In genomic region chr8:3631478-3631875, GRCm38 (mm10) we compare ENCODE assay signal across 8 mouse cellular contexts. TPM values are rescaled to one million over a fixed set of nuclear protein-coding genes. Genes with fewer than 3 reads are reported as not detected.
DNase-seq lines count a peak whose midpoint lies in the region; ATAC-seq and TF ChIP-seq lines count a peak whose summit lies in the region.

No protein-coding gene starts in this region.

- ATAC-seq in megakaryocyte, adult 5-6 weeks (ENCODE audit: poor library complexity, severe bottlenecking) = peak; percentile 55

- TF ChIP-seq POLR2A in embryonic fibroblast, embryonic 13.5 days (IDR thresholded peaks at IDR 0.05; ENCODE audit: low read depth, low read length) = no peak

- peak; percentile 14 for DNase-seq in spleen, adult 12 weeks (ENCODE audit: low spot score)
- DNase-seq in spleen, postnatal 14 days (ENCODE audit: low spot score in 2 of 2) = no peak
- DNase-seq in kidney, postnatal 14 days = peak; percentile 36
- DNase-seq in thymus, postnatal 14 days = peak; percentile 37
- DNase-seq in gastrocnemius, adult 18-20 months (ENCODE audit: low spot score) = no peak
- no peak for DNase-seq in right cerebral cortex, adult 18-20 months

- no peak overlapping the region for H3K27ac ChIP-seq in embryonic fibroblast, embryonic 13.5 days (ENCODE audit: insufficient read depth, low read length)

- no peak for TF ChIP-seq CTCF in embryonic fibroblast, embryonic 13.5 days (IDR thresholded peaks at IDR 0.05; ENCODE audit: borderline replicate concordance, insufficient read depth, low read length)

- peak overlapping the region; percentile 58 for H3K4me3 ChIP-seq in embryonic fibroblast, embryonic 13.5 days (ENCODE audit: insufficient read depth, low read length)

- H3K4me1 ChIP-seq in embryonic fibroblast, embryonic 13.5 days (ENCODE audit: control insufficient read depth, insufficient read depth, low read length) = no peaks in the 10 kb centered on the region

RNA-seq across cellular contexts. Expression of gene Stxbp2, which starts 0.7 kb away (rescaled TPM):
- polyA plus RNA-seq in embryonic fibroblast, embryonic 13.5 days (2011; ENCODE audit: insufficient read length, low read depth, missing spikeins) = 29.7 and 34.7 TPM in 2 replicates
- total RNA-seq in megakaryocyte, adult 5-6 weeks (2015) = 160 and 188 TPM in 2 replicates
- total RNA-seq in megakaryocyte, adult 5-6 weeks (2017) = 148 and 205 TPM in 2 replicates
- total RNA-seq in gastrocnemius, adult 18-20 months (2021) = 1 to 10 TPM; 3.6 to 4.8 TPM

RNA-seq across cellular contexts. Expression of gene Pcp2, which starts 6.1 kb away (rescaled TPM):
- not detected in 2 replicates for polyA plus RNA-seq in embryonic fibroblast, embryonic 13.5 days (2011; ENCODE audit: insufficient read length, low read depth, missing spikeins)
- total RNA-seq in megakaryocyte, adult 5-6 weeks (2015) = not detected in 2 replicates
- total RNA-seq in megakaryocyte, adult 5-6 weeks (2017) = not detected in 2 replicates
- total RNA-seq in gastrocnemius, adult 18-20 months (2021) = not detected

RNA-seq across cellular contexts. Expression of gene Pet100, which starts 10.1 kb away (rescaled TPM):
- 73.1 and 80.7 TPM in 2 replicates for polyA plus RNA-seq in embryonic fibroblast, embryonic 13.5 days (2011; ENCODE audit: insufficient read length, low read depth, missing spikeins)
- 145 and 169 TPM in 2 replicates for total RNA-seq in megakaryocyte, adult 5-6 weeks (2015)
- total RNA-seq in megakaryocyte, adult 5-6 weeks (2017) = 244 and 284 TPM in 2 replicates
- total RNA-seq in gastrocnemius, adult 18-20 months (2021) = 10 to 100 TPM; 84.7 to 91.0 TPM

RNA-seq across cellular contexts. Expression of gene Xab2, which starts 10.4 kb away (rescaled TPM):
- polyA plus RNA-seq in embryonic fibroblast, embryonic 13.5 days (2011; ENCODE audit: insufficient read length, low read depth, missing spikeins) = 21.7 and 25.0 TPM in 2 replicates
- total RNA-seq in megakaryocyte, adult 5-6 weeks (2015) = 13.2 and 17.4 TPM in 2 replicates
- total RNA-seq in megakaryocyte, adult 5-6 weeks (2017) = 43.0 and 44.1 TPM in 2 replicates
- 10 to 100 TPM; 10.7 to 11.2 TPM for total RNA-seq in gastrocnemius, adult 18-20 months (2021)

RNA-seq across cellular contexts. Expression of gene Retn, which starts 24.1 kb away (rescaled TPM):
- not detected in 2 replicates for polyA plus RNA-seq in embryonic fibroblast, embryonic 13.5 days (2011; ENCODE audit: insufficient read length, low read depth, missing spikeins)
- total RNA-seq in megakaryocyte, adult 5-6 weeks (2015) = 0.22 TPM in 1 of 2 replicates, not detected in the other
- total RNA-seq in megakaryocyte, adult 5-6 weeks (2017) = 0.45 and 0.59 TPM in 2 replicates
- 1 to 10 TPM; 2.0 to 8.4 TPM for total RNA-seq in gastrocnemius, adult 18-20 months (2021)

Comparison
In these comparisons a context has a peak if more than half of its experiments do, and no peak if none do; other contexts are left out.
1. DNase-seq: peak in spleen, adult 12 weeks (single experiment), kidney, postnatal 14 days (single experiment) and thymus, postnatal 14 days (single experiment); none in spleen, postnatal 14 days (0 of 2), gastrocnemius, adult 18-20 months (single experiment) and right cerebral cortex, adult 18-20 months (single experiment).
2. RNA of gene Stxbp2, which starts 0.7 kb away (total RNA-seq): 148 to 205 TPM in megakaryocyte, adult 5-6 weeks; 3.6 to 4.8 TPM in gastrocnemius, adult 18-20 months; every median in the first group is over 10 times any median in the second.